Mouse (Mus musculus) MEL (cell line): Measurements from ENCODE around the gene Cabp2. TPM values are rescaled to one million over a fixed set of nuclear protein-coding genes. Genes with fewer than 3 reads are reported as not detected.

Experiments used
- DNase-seq: peaks from one replicate; pipeline ENCODE4 v3.0.0; 2011; ENCODE audit warnings: low read depth, low spot score
- H3K27ac ChIP-seq: 2 replicates; pipeline ENCODE4 v1.5.1; 2012; ENCODE audit warnings: low read depth, mild to moderate bottlenecking, control low read depth, low read length, moderate library complexity; ENCODE audit not compliant: control insufficient read depth
- H3K27me3 ChIP-seq, 2 experiments: fragments of 150-350 bp in 1 of 2; sonication (generic) in 1 of 2; 2 replicates each; pipeline ENCODE4 v1.6.1; 2012; ENCODE audit warnings: low read length in 2 of 2, mild to moderate bottlenecking in 2 of 2, improper control_type of control experiment in 1 of 2, moderate library complexity in 1 of 2; ENCODE audit not compliant: insufficient read depth in 2 of 2, control insufficient read depth in 1 of 2
- H3K36me3 ChIP-seq, 2 experiments: 2 replicates each; pipeline ENCODE4 v1.6.1; 2012 to 2014; ENCODE audit warnings: low read length in 2 of 2, improper control_type of control experiment in 1 of 2, inconsistent platforms in 1 of 2, mild to moderate bottlenecking in 1 of 2; ENCODE audit not compliant: insufficient read depth in 2 of 2, control insufficient read depth in 1 of 2
- H3K4me1 ChIP-seq, 2 experiments: fragments of 150-350 bp in 1 of 2; sonication (generic) in 1 of 2; 2 replicates each; pipeline ENCODE4 v1.6.1; 2012; ENCODE audit warnings: low read length in 2 of 2, improper control_type of control experiment in 1 of 2, mild to moderate bottlenecking in 1 of 2; ENCODE audit not compliant: insufficient read depth in 2 of 2, control insufficient read depth in 1 of 2
- H3K4me3 ChIP-seq, 2 experiments: fragments of 150-350 bp in 1 of 2; sonication (generic) in 1 of 2; 2 replicates each; pipeline ENCODE4 v1.5.1; 2012; ENCODE audit warnings: low read depth in 2 of 2, low read length in 2 of 2, mild to moderate bottlenecking in 2 of 2, moderate library complexity in 2 of 2, control low read depth in 1 of 2, improper control_type of control experiment in 1 of 2; ENCODE audit not compliant: control insufficient read depth in 1 of 2, insufficient read depth in 1 of 2
- H3K79me2 ChIP-seq: 2 replicates; pipeline ENCODE4 v1.6.1; 2012; ENCODE audit warnings: mild to moderate bottlenecking, low read length, moderate library complexity; ENCODE audit not compliant: control insufficient read depth, poor library complexity, insufficient read depth
- H3K9ac ChIP-seq: 2 replicates; pipeline ENCODE4 v1.6.1; 2012; ENCODE audit warnings: low read depth, mild to moderate bottlenecking, control low read depth, low read length, moderate library complexity; ENCODE audit not compliant: control insufficient read depth, poor library complexity, severe bottlenecking
- H3K9me3 ChIP-seq: fragments of 150-350 bp; sonication (generic); replicated peaks from 2 replicates; pipeline ENCODE4 v1.6.1; 2012; ENCODE audit warnings: mild to moderate bottlenecking, low read length, improper control_type of control experiment, moderate library complexity; ENCODE audit not compliant: insufficient read depth
- CHD1 ChIP-seq: IDR thresholded peaks from 2 replicates; pipeline ENCODE4 v1.6.1; 2012; ENCODE audit warnings: low read depth, mild to moderate bottlenecking, inconsistent platforms, low read length, improper control_type of control experiment
- CTCF ChIP-seq, 3 experiments: IDR thresholded peaks in 2 of 3; conservative IDR thresholded peaks in 1 of 3; 2 replicates each; pipeline ENCODE4 v1.5.1; 2011 to 2012; ENCODE audit warnings: low read length in 3 of 3, low read depth in 2 of 3, mild to moderate bottlenecking in 2 of 3, improper control_type of control experiment in 1 of 3, inconsistent platforms in 1 of 3, mixed read lengths in 1 of 3, moderate library complexity in 1 of 3; ENCODE audit not compliant: control insufficient read depth in 1 of 3, insufficient read depth in 1 of 3, poor library complexity in 1 of 3, severe bottlenecking in 1 of 3
- ELF1 ChIP-seq: IDR thresholded peaks from 2 replicates; pipeline ENCODE4 v1.6.1; 2014; ENCODE audit warnings: low read depth, mild to moderate bottlenecking, inconsistent platforms, low read length, improper control_type of control experiment, moderate library complexity
- EP300 ChIP-seq, 2 experiments: IDR thresholded peaks; 2 replicates each; pipeline ENCODE4 v1.6.1; 2011; ENCODE audit warnings: improper control_type of control experiment in 2 of 2, low read length in 2 of 2, low read depth in 1 of 2, mild to moderate bottlenecking in 1 of 2
- GATA1 ChIP-seq: IDR thresholded peaks from 2 replicates; pipeline ENCODE4 v1.6.1; 2011; ENCODE audit warnings: low read depth, low read length, improper control_type of control experiment
- HCFC1 ChIP-seq: IDR thresholded peaks from 2 replicates; pipeline ENCODE4 v1.6.1; 2012; ENCODE audit warnings: low read depth, mild to moderate bottlenecking, inconsistent platforms, low read length, improper control_type of control experiment, moderate library complexity
- KAT2A ChIP-seq: conservative IDR thresholded peaks from 2 replicates; pipeline ENCODE4 v1.6.1; 2012; ENCODE audit warnings: low read depth, low read length, improper control_type of control experiment, inconsistent platforms
- MAFK ChIP-seq: IDR thresholded peaks from 2 replicates; pipeline ENCODE4 v1.6.1; 2011; ENCODE audit warnings: low read depth, mild to moderate bottlenecking, low read length, improper control_type of control experiment, borderline replicate concordance
- MAX ChIP-seq: IDR thresholded peaks from 2 replicates; pipeline ENCODE4 v1.6.1; 2011; ENCODE audit warnings: low read length, improper control_type of control experiment
- MYC ChIP-seq: IDR thresholded peaks from 2 replicates; pipeline ENCODE4 v1.6.1; 2011; ENCODE audit warnings: low read depth, mild to moderate bottlenecking, low read length, improper control_type of control experiment, moderate library complexity
- NELFE ChIP-seq: IDR thresholded peaks from 2 replicates; pipeline ENCODE4 v1.6.1; 2011; ENCODE audit warnings: low read depth, low read length, improper control_type of control experiment
- NRF1 ChIP-seq: IDR thresholded peaks from 2 replicates; pipeline ENCODE4 v1.6.1; 2014; ENCODE audit warnings: low read depth, mild to moderate bottlenecking, inconsistent platforms, low read length, improper control_type of control experiment, moderate library complexity; ENCODE audit not compliant: poor library complexity, insufficient read depth, severe bottlenecking
- RCOR1 ChIP-seq: IDR thresholded peaks from 2 replicates; pipeline ENCODE4 v1.6.1; 2012; ENCODE audit warnings: low read depth, mild to moderate bottlenecking, inconsistent platforms, low read length, improper control_type of control experiment
- SMC3 ChIP-seq: IDR thresholded peaks from 2 replicates; pipeline ENCODE4 v1.6.1; 2011; ENCODE audit warnings: low read depth, low read length, improper control_type of control experiment
- TAL1 ChIP-seq: IDR thresholded peaks from 2 replicates; pipeline ENCODE4 v1.6.1; 2012; ENCODE audit warnings: mild to moderate bottlenecking, inconsistent platforms, low read length, moderate library complexity, mixed read lengths
- TBP ChIP-seq: IDR thresholded peaks from 2 replicates; pipeline ENCODE4 v1.8.0; 2011; ENCODE audit warnings: low read depth, low read length, improper control_type of control experiment
- ZKSCAN1 ChIP-seq: IDR thresholded peaks from 2 replicates; pipeline ENCODE4 v1.6.1; 2012; ENCODE audit warnings: low read depth, mild to moderate bottlenecking, inconsistent platforms, low read length, improper control_type of control experiment, moderate library complexity
- polyA plus RNA-seq, 2 experiments: library from polyadenylated mRNA; stranded (reverse) in 1 of 2; unstranded in 1 of 2; fragments of >175 nt in 1 of 2; fragments of >200 nt in 1 of 2; gene quantifications; 2 replicates each; pipeline versions ENCODE4 v1.2.1 to v1.2.4; 2012; ENCODE audit warnings: low replicate concordance in 2 of 2, low read depth in 1 of 2; ENCODE audit not compliant: insufficient read length in 2 of 2, insufficient read depth in 1 of 2, missing spikeins in 1 of 2
- total RNA-seq: library from RNA; depleted of rRNA; stranded (reverse); fragments of 300-350 nt; gene quantifications from 2 replicates; pipeline ENCODE4 v1.2.3, GENCODE M21; 2012

Cabp2 gene
- total and polyA plus RNA-seq, 3 experiments: 0.14 TPM; not detected in 2

GRCm38 (mm10) chr19:4079594-4079993 lies 1.8 kb upstream of the Cabp2 start:
- Histone ChIP-seq H3K9ac (no peak overlapping the region), H3K27ac (no peak overlapping the region), H3K9me3 (no peaks in the 10 kb centered on the region), H3K4me3 (no peak overlapping the region), H3K36me3 (no peaks in the 10 kb centered on the region)
- TF ChIP-seq NRF1 (no peak), ZKSCAN1 (no peak), ELF1 (no peak), TBP (no peak), EP300 (IDR thresholded peaks at IDR 0.05; ENCODE audit: low read depth in 1 of 2, low read length in 2 of 2) (no peak), CHD1 (no peak), RCOR1 (no peak), GATA1 (no peak), MAX (no peak), NELFE (no peak), MYC (no peak), TAL1 (no peak)
- TF ChIP-seq, all 39 proteins: peak for 0
- Histone ChIP-seq H3K4me1 (peaks cover 0 to 5% of the 10 kb centered on the region in 2 experiments; a peak in 1 of 4 replicates), H3K27me3 (peaks cover 2 to 3% of the 10 kb centered on the region in 2 experiments; a peak in 3 of 4 replicates), H3K79me2 (no peaks in the 10 kb centered on the region)
- DNase-seq: peak; percentile 14

- no peaks in the 10 kb centered on the region for H3K9me3 ChIP-seq
- no peaks in the 10 kb centered on the region for H3K36me3 ChIP-seq
- no peak for TF ChIP-seq HCFC1
- no peak for TF ChIP-seq KAT2A
- peak in 2 of 3 experiments; percentile 28 to 29; a peak in 4 of 6 replicates for TF ChIP-seq CTCF (IDR thresholded peaks at IDR 0.05 in 2 of 3, conservative IDR thresholded peaks at IDR 0.05 in 1 of 3; ENCODE audit: control insufficient read depth in 1 of 3, insufficient read depth in 1 of 3, low read depth in 2 of 3, low read length in 3 of 3, poor library complexity in 1 of 3, severe bottlenecking in 1 of 3)
- no peak for TF ChIP-seq MAFK
- peak; percentile 37; the same call in 1 of the 2 replicates for TF ChIP-seq SMC3
- TF ChIP-seq, all 39 proteins: peak for 2
- Histone ChIP-seq H3K9ac (no peak overlapping the region), H3K4me3 (no peak overlapping the region), H3K27ac (no peak overlapping the region), H3K27me3 (peaks cover 2 to 3% of the 10 kb centered on the region in 2 experiments; a peak in 3 of 4 replicates), H3K79me2 (no peaks in the 10 kb centered on the region), H3K4me1 (peaks cover 0 to 5% of the 10 kb centered on the region in 2 experiments; a peak in 1 of 4 replicates)
- no peak for DNase-seq
These were observed 818 bp upstream of the Cabp2 start for GRCm38 (mm10) chr19:4080511-4081009.
